Mouse (Mus musculus) forebrain, embryonic 14.5 days (tissue): ENCODE measurements around the gene Lrrn4cl. TPM values are rescaled to one million over a fixed set of nuclear protein-coding genes. Genes with fewer than 3 reads are reported as not detected.

Experiments
- ATAC-seq: fragments of 200-750 bp; cut with Nextera tagmentation; 2 replicates; pipeline ENCODE4 v1.8.0; 2017; ENCODE audit warnings: mild to moderate bottlenecking, moderate library complexity
- DNase-seq: peaks from one replicate; pipeline ENCODE4 v3.0.0-alpha.2; 2015; ENCODE audit warnings: low spot score
- H3K27ac ChIP-seq: fragments of 300-500 bp; sonication (generic); 2 replicates; pipeline ENCODE4 v1.5.1; 2014; ENCODE audit warnings: low read depth, mild to moderate bottlenecking, control low read depth, low read length, moderate library complexity
- H3K27me3 ChIP-seq: fragments of 300-500 bp; sonication (generic); replicated peaks from 2 replicates; pipeline ENCODE4 v1.6.1; 2014; ENCODE audit warnings: low read length, control low read depth, mixed read lengths; ENCODE audit not compliant: control insufficient read depth, insufficient read depth
- H3K36me3 ChIP-seq: fragments of 300-500 bp; sonication (generic); 2 replicates; pipeline ENCODE4 v1.6.1; 2014; ENCODE audit warnings: low read length, control low read depth; ENCODE audit not compliant: control insufficient read depth, insufficient read depth
- H3K4me1 ChIP-seq: fragments of 300-500 bp; sonication (generic); 2 replicates; pipeline ENCODE4 v1.6.1; 2014; ENCODE audit warnings: antibody characterized with exemption, low read length, control low read depth; ENCODE audit not compliant: control insufficient read depth, insufficient read depth
- H3K4me2 ChIP-seq: fragments of 300-500 bp; sonication (generic); 2 replicates; pipeline ENCODE4 v1.6.1; 2014; ENCODE audit warnings: mild to moderate bottlenecking, control low read depth, low read length
- H3K4me3 ChIP-seq: fragments of 300-500 bp; sonication (generic); 2 replicates; pipeline ENCODE4 v1.5.1; 2014; ENCODE audit warnings: low read depth, low read length, control low read depth
- H3K9ac ChIP-seq: fragments of 300-500 bp; sonication (generic); 2 replicates; pipeline ENCODE4 v1.6.1; 2014; ENCODE audit warnings: mild to moderate bottlenecking, low read length, control low read depth, moderate library complexity
- H3K9me3 ChIP-seq: fragments of 300-500 bp; sonication (generic); replicated peaks from 2 replicates; pipeline ENCODE4 v1.6.1; 2016; ENCODE audit warnings: low read length, control low read depth, mixed read lengths; ENCODE audit not compliant: control insufficient read depth
- WGBS: fragments of 180-500 bp; shearing (Covaris S2); extraction: QIAGEN DNeasy Blood & Tissue Kit; methylation state at CpG from one replicate; pipeline ENCODE4 v1.1.7; 2014; 5-methylcytosine and 5-hydroxymethylcytosine counted together
- polyA plus RNA-seq: library from polyadenylated mRNA; unstranded; fragments of >200 nt; fragmentation: Nextera tagmentation; extraction: Ambion mirVana; gene quantifications from 2 replicates; pipeline ENCODE4 v1.2.1, GENCODE M21; 2014

The Lrrn4cl gene
- polyA plus RNA-seq, 1 experiment from 2014 or later = 0.29 TPM

DNA sequence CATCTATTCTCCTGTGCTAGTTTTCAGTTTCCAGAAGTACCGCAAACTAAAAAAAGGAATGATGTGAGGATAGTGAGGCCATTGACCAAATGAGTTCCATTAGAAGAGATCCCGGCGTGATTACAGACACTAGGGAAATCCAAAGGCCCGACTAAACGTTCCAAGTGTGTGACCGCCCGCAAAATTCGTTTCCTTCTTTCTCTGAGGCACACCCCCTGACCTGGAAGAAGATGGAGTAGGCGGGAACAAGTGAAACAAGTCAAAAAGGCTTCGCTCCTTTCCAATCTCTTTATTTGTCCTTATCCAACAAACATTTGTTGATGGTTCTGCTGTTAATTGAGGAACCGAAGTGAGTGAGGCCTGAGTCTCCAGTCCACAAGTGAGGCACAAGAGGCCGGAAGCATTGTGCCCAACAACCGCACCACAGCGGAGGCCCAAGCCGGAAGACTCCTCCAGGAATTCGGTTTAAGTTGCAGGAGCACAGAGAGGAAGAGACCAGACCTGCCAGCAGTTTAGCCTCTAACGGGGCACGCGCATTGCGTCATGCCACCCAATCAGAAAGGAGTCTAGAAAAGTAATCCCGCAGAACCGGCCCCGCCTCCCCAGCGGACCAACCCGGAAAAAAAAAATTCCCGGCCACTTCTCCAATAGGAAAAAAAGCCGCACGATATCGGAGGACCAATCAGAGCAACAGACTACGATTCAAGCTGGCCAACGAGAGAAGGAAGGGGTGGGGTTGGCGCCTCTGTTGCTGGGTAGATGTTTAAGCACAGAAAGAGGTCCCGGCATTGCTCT, 31.6 kb upstream of the Lrrn4cl start, which contains the start of gene Ttc9c:
Gene Ttc9c (minus strand): TSS at position 533 of the 795 bp plus-strand sequence.
- no peaks in the 10 kb centered on the region for H3K9me3 ChIP-seq
- ATAC-seq = peak; percentile 95
- H3K9ac ChIP-seq = peak within 1 kb of the TSS; percentile 95
- H3K27ac ChIP-seq = peak within 1 kb of the TSS; percentile 99
- H3K4me3 ChIP-seq = peak within 1 kb of the TSS; percentile 99
- H3K4me2 ChIP-seq = peak within 1 kb of the TSS; percentile 88
- WGBS = under 1% methylated on average over 33 of the region's 33 CpGs
- peak; percentile 100 for DNase-seq
- H3K4me1 ChIP-seq = peaks cover 38% of the 10 kb centered on the region
- H3K36me3 ChIP-seq = peaks cover 30% of the 10 kb centered on the region
- no peaks in the 10 kb centered on the region for H3K27me3 ChIP-seq

- Histone ChIP-seq H3K9me3 (no peaks in the 10 kb centered on the region), H3K4me1 (peaks cover 38% of the 10 kb centered on the region), H3K4me3 (peak within 1 kb of the TSS; percentile 99), H3K9ac (peak within 1 kb of the TSS; percentile 95), H3K27ac (peak within 1 kb of the TSS; percentile 99), H3K27me3 (no peaks in the 10 kb centered on the region), H3K36me3 (peaks cover 31% of the 10 kb centered on the region), H3K4me2 (peak within 1 kb of the TSS; percentile 88)
- DNase-seq = peak; percentile 99
- WGBS = under 1% methylated on average over 82 of the region's 83 CpGs
- ATAC-seq = peak; percentile 95
Measured at GRCm38 (mm10) chr19:8819596-8820423, 30.8 kb upstream of the Lrrn4cl start, which contains the start of gene Hnrnpul2. TSS of gene Hnrnpul2 (plus strand) at chr19:8820010.

DNA sequence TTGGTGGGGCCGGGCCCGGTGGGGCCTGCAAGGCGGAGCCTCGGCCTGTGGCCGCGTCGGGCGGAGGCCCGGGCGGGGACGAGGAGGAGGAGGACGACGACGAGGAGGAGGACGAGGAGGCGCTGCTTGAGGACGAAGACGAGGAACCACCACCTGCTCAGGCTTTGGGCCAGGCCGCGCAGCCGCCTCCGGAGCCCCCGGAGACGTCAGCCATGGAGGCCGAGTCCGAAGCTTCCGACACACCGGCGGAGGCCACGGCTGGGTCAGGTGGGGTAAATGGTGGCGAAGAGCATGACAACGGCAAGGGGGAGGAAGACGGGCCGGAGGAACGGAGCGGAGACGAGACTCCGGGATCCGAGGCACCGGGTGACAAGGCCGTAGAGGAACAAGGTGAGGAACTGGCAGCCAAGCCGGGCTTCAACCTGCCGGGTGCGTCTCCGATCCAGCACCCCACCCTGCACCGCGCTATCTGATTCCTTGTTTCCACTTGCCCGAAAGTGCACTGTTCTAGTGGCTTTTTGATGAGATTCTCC, 30.1 kb upstream of the Lrrn4cl start:
- DNase-seq = no peak
- H3K4me1 ChIP-seq = peaks cover 38% of the 10 kb centered on the region

DNA sequence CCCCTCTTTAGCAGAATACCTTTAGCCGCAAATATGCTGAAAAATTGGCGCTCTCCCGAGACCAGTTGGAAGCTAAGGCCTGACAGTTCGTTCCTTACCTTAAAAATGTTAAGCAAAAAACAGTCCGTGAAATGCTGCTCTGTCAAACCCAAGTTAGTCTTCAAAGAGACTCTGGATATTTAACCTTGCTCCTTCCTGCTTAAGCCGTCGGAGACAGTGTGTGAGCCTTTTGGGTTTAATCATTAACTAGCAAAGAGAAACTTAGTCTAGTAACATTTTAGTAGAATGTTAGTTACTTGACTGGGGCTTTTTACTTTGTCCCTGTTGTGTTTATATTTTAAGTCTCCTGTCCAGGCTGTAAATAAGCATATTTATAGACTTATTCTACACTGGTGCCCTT, 29.4 kb upstream of the Lrrn4cl start:
- DNase-seq (no peak), ATAC-seq (no peak)
- Histone ChIP-seq H3K9me3 (no peaks in the 10 kb centered on the region), H3K9ac (peak overlapping the region; percentile 95), H3K27me3 (no peaks in the 10 kb centered on the region), H3K4me1 (peaks cover 35% of the 10 kb centered on the region), H3K27ac (no peak overlapping the region), H3K36me3 (peaks cover 34% of the 10 kb centered on the region), H3K4me3 (peak overlapping the region; percentile 99), H3K4me2 (peak overlapping the region; percentile 88)
- 3% methylated on average over 7 of the region's 7 CpGs for whole genome bisulfite sequencing

More for the DNA sequence above, 30.1 kb upstream of the Lrrn4cl start:
- peak; percentile 10; the same call in 1 of the 2 replicates for ATAC-seq
- 0% methylated on average over 37 of the region's 48 CpGs for WGBS
- peak overlapping the region; percentile 99 for H3K4me3 ChIP-seq
- H3K4me2 ChIP-seq = peak overlapping the region; percentile 88
- peak overlapping the region; percentile 99 for H3K27ac ChIP-seq
- peaks cover 31% of the 10 kb centered on the region for H3K36me3 ChIP-seq
- H3K9me3 ChIP-seq = no peaks in the 10 kb centered on the region
- no peaks in the 10 kb centered on the region for H3K27me3 ChIP-seq
- H3K9ac ChIP-seq = peak overlapping the region; percentile 95

DNA sequence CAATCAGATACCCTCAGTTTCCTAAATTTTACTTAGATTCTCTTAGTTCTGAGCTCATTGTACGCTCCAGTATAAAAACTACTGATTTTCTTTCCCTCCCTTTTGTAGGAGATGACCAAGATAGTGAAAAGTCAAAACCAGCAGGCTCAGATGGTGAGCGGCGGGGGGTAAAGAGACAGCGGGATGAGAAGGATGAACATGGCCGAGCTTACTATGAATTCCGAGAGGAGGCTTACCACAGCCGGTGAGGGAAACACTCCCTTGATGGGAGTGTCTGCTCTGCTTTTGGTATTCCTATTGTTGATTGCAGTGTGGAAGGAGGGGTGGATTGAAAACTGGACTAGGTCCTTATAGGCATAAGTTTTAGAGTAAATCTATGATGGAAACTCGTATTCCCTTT, 27.9 kb upstream of the Lrrn4cl start:
- Histone ChIP-seq H3K4me3 (peak overlapping the region; percentile 99), H3K9me3 (no peaks in the 10 kb centered on the region), H3K9ac (peak overlapping the region; percentile 95), H3K36me3 (peaks cover 48% of the 10 kb centered on the region), H3K4me1 (peaks cover 26% of the 10 kb centered on the region), H3K4me2 (peak overlapping the region; percentile 88), H3K27me3 (no peaks in the 10 kb centered on the region), H3K27ac (no peak overlapping the region)
- ATAC-seq (no peak), DNase-seq (no peak)
- WGBS = 73% methylated on average over 8 of the region's 8 CpGs

DNA sequence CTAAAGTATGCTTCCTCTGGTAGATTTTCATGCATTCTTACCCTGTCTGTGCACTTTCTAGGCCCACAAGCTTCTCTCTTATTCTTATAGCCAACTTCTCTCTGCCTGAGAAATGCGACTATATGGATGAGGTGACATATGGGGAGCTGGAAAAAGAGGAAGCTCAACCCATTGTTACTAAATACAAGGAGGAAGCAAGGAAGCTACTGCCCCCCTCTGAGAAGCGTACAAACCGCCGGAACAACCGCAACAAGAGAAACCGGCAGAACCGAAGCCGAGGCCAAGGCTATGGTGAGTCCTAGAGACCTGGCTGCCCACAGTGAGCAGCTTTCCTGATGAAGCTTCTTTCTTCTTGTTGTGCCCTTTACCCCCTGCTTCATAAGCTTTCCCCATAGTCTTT, 20.9 kb upstream of the Lrrn4cl start, which contains the start of gene AC129217.1:
Gene AC129217.1 (plus strand): TSS at position 114 of the 400 bp plus-strand sequence.
- Histone ChIP-seq H3K4me3 (no peak within 1 kb of the TSS), H3K27ac (no peak within 1 kb of the TSS), H3K36me3 (peaks cover 98% of the 10 kb centered on the region), H3K9ac (no peak within 1 kb of the TSS), H3K4me1 (no peaks in the 10 kb centered on the region), H3K27me3 (no peaks in the 10 kb centered on the region), H3K9me3 (no peaks in the 10 kb centered on the region), H3K4me2 (no peak within 1 kb of the TSS)
- ATAC-seq (no peak), DNase-seq (no peak)
- WGBS = 85% methylated on average over 8 of the region's 8 CpGs

- Histone ChIP-seq H3K27ac (no peak overlapping the region), H3K4me1 (no peaks in the 10 kb centered on the region), H3K36me3 (peaks cover 97% of the 10 kb centered on the region), H3K27me3 (no peaks in the 10 kb centered on the region), H3K9ac (no peak overlapping the region), H3K4me2 (no peak overlapping the region), H3K4me3 (no peak overlapping the region), H3K9me3 (no peaks in the 10 kb centered on the region)
- 88% methylated on average over 8 of the region's 8 CpGs for WGBS
- ATAC-seq (0 out of 2 replicates have a peak, but pooled peaks have one; percentile 20), DNase-seq (peak; percentile 44)
Measured at GRCm38 (mm10) chr19:8830664-8831063, 19.9 kb upstream of the Lrrn4cl start.

DNA sequence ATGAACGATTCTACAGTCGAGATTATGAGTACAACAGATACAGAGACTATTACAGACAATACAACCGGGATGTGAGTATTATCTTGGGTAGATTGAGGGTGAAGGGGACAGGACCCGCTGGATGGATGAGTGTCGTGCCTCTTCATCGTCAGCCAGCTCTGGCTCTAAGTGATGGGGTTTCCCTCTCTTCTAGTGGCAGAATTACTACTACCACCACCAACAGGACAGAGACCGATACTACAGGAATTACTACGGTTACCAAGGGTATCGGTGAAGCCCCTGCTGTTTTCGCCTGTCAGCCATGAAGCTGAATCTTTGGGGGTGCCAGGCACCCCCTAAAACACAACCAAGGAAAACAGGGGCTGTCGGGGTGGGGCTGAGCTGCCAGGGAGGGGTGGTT, 19.3 kb upstream of the Lrrn4cl start:
- peaks cover 94% of the 10 kb centered on the region for H3K36me3 ChIP-seq
- WGBS = 84% methylated on average over 11 of the region's 11 CpGs
- H3K27me3 ChIP-seq = no peaks in the 10 kb centered on the region
- H3K4me3 ChIP-seq = no peak overlapping the region
- no peaks in the 10 kb centered on the region for H3K4me1 ChIP-seq
- no peak overlapping the region for H3K9ac ChIP-seq
- ATAC-seq (no peak), DNase-seq (no peak)
- no peak overlapping the region for H3K4me2 ChIP-seq
- H3K9me3 ChIP-seq = no peaks in the 10 kb centered on the region
- no peak overlapping the region for H3K27ac ChIP-seq
